Mouse (Mus musculus): ENCODE data around the gene Fastkd1. TPM values are rescaled to one million over a fixed set of nuclear protein-coding genes. Genes with fewer than 3 reads are reported as not detected.

Fastkd1 gene
- total and polyA plus RNA-seq, 3 experiments = 15.3 to 19.1 (median 18.5) TPM

DNA sequence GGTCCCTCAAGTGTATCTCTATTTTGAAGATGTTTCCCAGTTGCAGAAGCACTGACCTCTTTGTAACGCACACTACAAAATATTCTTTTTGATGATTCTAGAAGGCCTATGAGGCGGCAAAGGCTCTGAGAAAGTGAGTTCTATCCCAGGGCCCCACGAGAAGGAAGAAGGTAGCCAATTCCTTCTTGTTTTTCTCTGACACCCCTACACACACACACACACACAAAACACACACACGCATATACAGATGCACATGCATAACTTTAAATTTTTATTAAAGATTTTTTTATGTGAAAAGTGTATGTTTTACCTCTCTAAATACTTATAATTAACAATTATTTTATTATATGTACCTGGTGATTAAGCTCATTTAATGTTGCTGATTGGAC is 304 bp upstream of the Fastkd1 start:
- Histone ChIP-seq H3K9ac (ENCODE audit: insufficient read depth, low read depth) (no peak overlapping the region), H3K4me3 (replicated peaks in 1 of 3; ENCODE audit: low read depth in 2 of 3, low read length in 2 of 3, poor library complexity in 1 of 3) (peak overlapping the region in 2 of 3 experiments; percentile 23 to 96), H3K9me3 (replicated peaks; ENCODE audit: low read length) (no peaks in the 10 kb centered on the region), H3K79me2 (replicated peaks; ENCODE audit: control insufficient read depth, extremely low read depth, insufficient read depth, poor library complexity, severe bottlenecking) (peaks cover 5% of the 10 kb centered on the region; the same call in 1 of the 2 replicates), H3K4me2 (ENCODE audit: insufficient read depth, low read depth, poor library complexity, severe bottlenecking) (peak overlapping the region; percentile 86), H3K27me3 (replicated peaks) (no peaks in the 10 kb centered on the region), H3K27ac (ENCODE audit: insufficient read depth, low read depth) (no peak overlapping the region), H3K4me1 (ENCODE audit: control insufficient read depth in 1 of 2, insufficient read depth in 2 of 2) (peaks cover 3 to 13% of the 10 kb centered on the region in 2 experiments; a peak in 3 of 4 replicates), H3K36me3 (replicated peaks in 1 of 2; ENCODE audit: control insufficient read depth in 1 of 2, insufficient read depth in 1 of 2, low read length in 1 of 2) (peaks cover 12 to 23% of the 10 kb centered on the region in 2 experiments)
- in situ Hi-C loops (cut with MboI; ENCODE audit: low pct_ligation_motif_present, low pct_unique_long_range_greater_than_20kb, low sequenced_read_pairs) (no loop called here), dilution Hi-C loops (cut with MboI; ENCODE audit: extremely low pct_ligation_motif_present, extremely low pct_unique_long_range_greater_than_20kb, low sequenced_read_pairs) (no loop called here)
- no peak for DNase-seq (ENCODE audit: extremely low read depth)
- peak; percentile 56; the same call in 1 of the 2 replicates for TF ChIP-seq NELFE (IDR thresholded peaks at IDR 0.05; ENCODE audit: low read depth, low read length)
- TF ChIP-seq HCFC1 (IDR thresholded peaks at IDR 0.05; ENCODE audit: low read depth, low read length) = no peak
- TF ChIP-seq MYC (IDR thresholded peaks at IDR 0.05; ENCODE audit: low read depth, low read length) = no peak
- TF ChIP-seq CHD1 (IDR thresholded peaks at IDR 0.05; ENCODE audit: low read depth, low read length) = no peak
- no peak for TF ChIP-seq KAT2A (IDR thresholded peaks at IDR 0.05; ENCODE audit: insufficient replicate concordance, low read length)
- 0 out of 2 replicates have a peak, but pooled peaks have one; percentile 42 for TF ChIP-seq MAFK (IDR thresholded peaks at IDR 0.05; ENCODE audit: insufficient replicate concordance, low read length)
- no peak for TF ChIP-seq EP300 (IDR thresholded peaks at IDR 0.05; ENCODE audit: low read length)
- TF ChIP-seq CHD2 (IDR thresholded peaks at IDR 0.05; ENCODE audit: low read length) = no peak
- no peak for TF ChIP-seq PAX5 (IDR thresholded peaks at IDR 0.05; ENCODE audit: low read length)
- TF ChIP-seq GABPA (IDR thresholded peaks at IDR 0.05; ENCODE audit: insufficient replicate concordance, low read depth, low read length) = no peak
- TF ChIP-seq USF1 (IDR thresholded peaks at IDR 0.05; ENCODE audit: low read depth, low read length) = no peak
- TF ChIP-seq POLR2A (IDR thresholded peaks at IDR 0.05; ENCODE audit: low read depth, low read length) = no peak; the same call in 1 of the 2 replicates
- no peak for TF ChIP-seq SIN3A (IDR thresholded peaks at IDR 0.05; ENCODE audit: low read length)

DNA sequence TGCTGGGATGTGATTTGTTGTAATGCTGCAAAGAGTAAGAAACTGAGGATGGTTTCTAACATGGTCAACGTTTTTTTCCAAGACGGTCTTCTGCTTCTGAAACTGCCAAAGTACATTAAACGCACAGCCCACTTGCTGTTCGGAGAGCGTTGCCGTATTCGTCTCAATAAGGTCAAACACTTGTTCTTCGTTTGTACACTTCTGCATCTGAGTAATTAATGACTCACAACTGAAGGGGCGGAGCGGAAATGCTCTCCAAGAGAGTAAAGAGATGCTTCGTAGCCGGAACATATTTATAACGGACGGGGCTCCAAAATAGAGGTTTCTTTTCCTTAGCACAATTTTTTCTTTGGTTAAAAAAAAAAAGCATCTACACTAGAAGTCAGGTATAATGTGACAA is 1.1 kb downstream of the Fastkd1 start:
- peaks cover 17 to 35% of the 10 kb centered on the region in 2 experiments for H3K36me3 ChIP-seq (replicated peaks in 1 of 2; ENCODE audit: control insufficient read depth in 1 of 2, insufficient read depth in 1 of 2, low read length in 1 of 2)
- H3K27ac ChIP-seq (ENCODE audit: insufficient read depth, low read depth) = no peak overlapping the region
- peak; percentile 6 for DNase-seq (ENCODE audit: extremely low read depth)
- in situ Hi-C loops (cut with MboI; ENCODE audit: low pct_ligation_motif_present, low pct_unique_long_range_greater_than_20kb, low sequenced_read_pairs) (no loop called here), dilution Hi-C loops (cut with MboI; ENCODE audit: extremely low pct_ligation_motif_present, extremely low pct_unique_long_range_greater_than_20kb, low sequenced_read_pairs) (no loop called here)
- H3K4me3 ChIP-seq (replicated peaks in 1 of 3; ENCODE audit: low read depth in 2 of 3, low read length in 2 of 3, poor library complexity in 1 of 3) = peak overlapping the region in 1 of 3 experiments; percentile 26
- peaks cover 3 to 13% of the 10 kb centered on the region in 2 experiments; a peak in 3 of 4 replicates for H3K4me1 ChIP-seq (ENCODE audit: control insufficient read depth in 1 of 2, insufficient read depth in 2 of 2)
- TF ChIP-seq HCFC1 (IDR thresholded peaks at IDR 0.05; ENCODE audit: low read depth, low read length) = no peak
- no peak for TF ChIP-seq ZMIZ1 (IDR thresholded peaks at IDR 0.05; ENCODE audit: low read depth, low read length)
- no peak for TF ChIP-seq ZKSCAN1 (IDR thresholded peaks at IDR 0.05; ENCODE audit: borderline replicate concordance, low read depth, low read length)
- TF ChIP-seq USF1 (IDR thresholded peaks at IDR 0.05; ENCODE audit: low read depth, low read length) = no peak
- no peak for TF ChIP-seq JUND (conservative IDR thresholded peaks at IDR 0.05; ENCODE audit: low read depth, low read length)
- no peak for TF ChIP-seq BHLHE40 (IDR thresholded peaks at IDR 0.05; ENCODE audit: low read depth, low read length)
- no peak for TF ChIP-seq MEF2A (IDR thresholded peaks at IDR 0.05; ENCODE audit: borderline replicate concordance, low read depth, low read length)
- no peak for TF ChIP-seq MYC (IDR thresholded peaks at IDR 0.05; ENCODE audit: low read depth, low read length)
- TF ChIP-seq ELF1 (IDR thresholded peaks at IDR 0.05; ENCODE audit: low read depth, low read length) = no peak
- TF ChIP-seq POLR2A (IDR thresholded peaks at IDR 0.05; ENCODE audit: low read depth, low read length) = no peak
- TF ChIP-seq SIN3A (IDR thresholded peaks at IDR 0.05; ENCODE audit: low read length) = no peak
- TF ChIP-seq JUN (IDR thresholded peaks at IDR 0.05; ENCODE audit: insufficient read depth, low read depth, low read length) = no peak
- no peak for TF ChIP-seq NRF1 (IDR thresholded peaks at IDR 0.05; ENCODE audit: low read depth, low read length)
- no peak for TF ChIP-seq TBP (conservative IDR thresholded peaks at IDR 0.05; ENCODE audit: low read depth, low read length)
- no peak for TF ChIP-seq MAFK (IDR thresholded peaks at IDR 0.05; ENCODE audit: insufficient replicate concordance, low read length)
- TF ChIP-seq POLR2AphosphoS2 (IDR thresholded peaks at IDR 0.05; ENCODE audit: low read depth, low read length) = no peak
- no peak for TF ChIP-seq ETS1 (conservative IDR thresholded peaks at IDR 0.05; ENCODE audit: low read depth, low read length)
- TF ChIP-seq PAX5 (IDR thresholded peaks at IDR 0.05; ENCODE audit: low read length) = no peak
- TF ChIP-seq USF2 (conservative IDR thresholded peaks at IDR 0.05; ENCODE audit: low read depth, low read length) = no peak
- no peaks in the 10 kb centered on the region for H3K9me3 ChIP-seq (replicated peaks; ENCODE audit: low read length)
- H3K79me2 ChIP-seq (replicated peaks; ENCODE audit: control insufficient read depth, extremely low read depth, insufficient read depth, poor library complexity, severe bottlenecking) = peaks cover 5% of the 10 kb centered on the region; the same call in 1 of the 2 replicates
- no peak overlapping the region for H3K9ac ChIP-seq (ENCODE audit: insufficient read depth, low read depth)
- H3K27me3 ChIP-seq (replicated peaks) = no peaks in the 10 kb centered on the region
- peak overlapping the region; percentile 74 for H3K4me2 ChIP-seq (ENCODE audit: insufficient read depth, low read depth, poor library complexity, severe bottlenecking)
